Mouse (Mus musculus) embryonic fibroblast, embryonic 13.5 days (primary cell): ENCODE measurements at regions not wholly inside any gene's neighbourhood (a gene's known extent, or its start where the extent isn't known, plus 50 kb on each side); places are given as distances from the start of the nearest gene placed in this dataset.

ENCODE experiments used
- H3K27ac ChIP-seq: 2 replicates; pipeline ENCODE4 v1.5.1; 2012; ENCODE audit warnings: low read length, control low read depth, inconsistent platforms; ENCODE audit not compliant: insufficient read depth
- H3K4me1 ChIP-seq: 2 replicates; pipeline ENCODE4 v1.6.1; 2011; ENCODE audit warnings: low read length; ENCODE audit not compliant: control insufficient read depth, insufficient read depth
- H3K4me3 ChIP-seq: 2 replicates; pipeline ENCODE4 v1.5.1; 2011; ENCODE audit warnings: mild to moderate bottlenecking, control low read depth, low read length; ENCODE audit not compliant: insufficient read depth
- CTCF ChIP-seq: IDR thresholded peaks from 2 replicates; pipeline ENCODE4 v1.5.1; 2011; ENCODE audit warnings: mild to moderate bottlenecking, control low read depth, low read length, moderate library complexity, borderline replicate concordance; ENCODE audit not compliant: insufficient read depth
- POLR2A ChIP-seq: IDR thresholded peaks from 2 replicates; pipeline ENCODE4 v1.6.1; 2011; ENCODE audit warnings: low read depth, mild to moderate bottlenecking, control low read depth, low read length, moderate library complexity

- TF ChIP-seq CTCF = no peak
- TF ChIP-seq POLR2A = no peak
- no peaks in the 10 kb centered on the region for H3K4me1 ChIP-seq
- no peak overlapping the region for H3K27ac ChIP-seq
- H3K4me3 ChIP-seq = no peak overlapping the region
Measured at GRCm38 (mm10) chr4:95209322-95210119, 157.5 kb upstream of the Jun start.

- Histone ChIP-seq H3K4me1 (no peaks in the 10 kb centered on the region), H3K4me3 (no peak overlapping the region), H3K27ac (no peak overlapping the region)
- TF ChIP-seq CTCF (no peak), POLR2A (no peak)
Measured at GRCm38 (mm10) chr4:95212561-95212960, 160.5 kb upstream of the Jun start.

- Histone ChIP-seq H3K4me1 (no peaks in the 10 kb centered on the region), H3K27ac (no peak overlapping the region), H3K4me3 (no peak overlapping the region)
- TF ChIP-seq POLR2A (no peak), CTCF (no peak)
Measured at GRCm38 (mm10) chr4:95213026-95213425, 161.0 kb upstream of the Jun start.

- no peak for TF ChIP-seq CTCF
- TF ChIP-seq POLR2A = no peak
- H3K4me3 ChIP-seq = no peak overlapping the region
- H3K4me1 ChIP-seq = no peaks in the 10 kb centered on the region
- H3K27ac ChIP-seq = no peak overlapping the region
Measured at GRCm38 (mm10) chr4:95214026-95214425, 162.0 kb upstream of the Jun start.

- no peak overlapping the region for H3K4me3 ChIP-seq
- H3K27ac ChIP-seq = no peak overlapping the region
- TF ChIP-seq CTCF (no peak), POLR2A (no peak)
- H3K4me1 ChIP-seq = no peaks in the 10 kb centered on the region
Measured at GRCm38 (mm10) chr4:95215187-95215586, 163.2 kb upstream of the Jun start.

- Histone ChIP-seq H3K27ac (no peak overlapping the region), H3K4me3 (no peak overlapping the region), H3K4me1 (no peaks in the 10 kb centered on the region)
- TF ChIP-seq POLR2A = no peak
- TF ChIP-seq CTCF = no peak
Measured at GRCm38 (mm10) chr4:95230461-95230860, 178.4 kb upstream of the Jun start.

- TF ChIP-seq POLR2A = no peak
- TF ChIP-seq CTCF = no peak
- H3K4me1 ChIP-seq = no peaks in the 10 kb centered on the region
- no peak overlapping the region for H3K27ac ChIP-seq
- H3K4me3 ChIP-seq = no peak overlapping the region
Measured at GRCm38 (mm10) chr4:95233034-95233433, 181.0 kb upstream of the Jun start.

GRCm38 (mm10) chr4:95234030-95234555 is 182.1 kb upstream of the Jun start:
- TF ChIP-seq CTCF (no peak), POLR2A (no peak)
- no peak overlapping the region for H3K27ac ChIP-seq

GRCm38 (mm10) chr4:95247977-95248376 is 196.0 kb upstream of the Jun start:
- Histone ChIP-seq H3K27ac (no peak overlapping the region), H3K4me1 (no peaks in the 10 kb centered on the region), H3K4me3 (no peak overlapping the region)
- TF ChIP-seq POLR2A = no peak
- TF ChIP-seq CTCF = no peak

More at GRCm38 (mm10) chr4:95234030-95234555, 182.1 kb upstream of the Jun start:
- no peak overlapping the region for H3K4me3 ChIP-seq
- H3K4me1 ChIP-seq = no peaks in the 10 kb centered on the region

GRCm38 (mm10) chr4:95249031-95249430 is 197.0 kb upstream of the Jun start:
- H3K4me3 ChIP-seq = no peak overlapping the region
- TF ChIP-seq POLR2A (no peak), CTCF (no peak)
- no peaks in the 10 kb centered on the region for H3K4me1 ChIP-seq
- no peak overlapping the region for H3K27ac ChIP-seq

- Histone ChIP-seq H3K4me1 (no peaks in the 10 kb centered on the region), H3K4me3 (no peak overlapping the region), H3K27ac (no peak overlapping the region)
- TF ChIP-seq CTCF (no peak), POLR2A (no peak)
Measured at GRCm38 (mm10) chr4:95250083-95250482, 198.1 kb upstream of the Jun start.
